Mouse (Mus musculus) adrenal gland, adult (tissue): ENCODE results near the gene Slc35g3.
A peak's percentile ranks its signal among the peaks of the same experiment; 100 is the strongest.

Experiments
- DNase-seq, 2 experiments: peaks; one replicate each; pipeline ENCODE4 v3.0.0; 2022 to 2023; ENCODE audit warnings: low spot score in 1 of 2; ENCODE audit not compliant: inconsistent age in 2 of 2

Gene Slc35g3

DNA sequence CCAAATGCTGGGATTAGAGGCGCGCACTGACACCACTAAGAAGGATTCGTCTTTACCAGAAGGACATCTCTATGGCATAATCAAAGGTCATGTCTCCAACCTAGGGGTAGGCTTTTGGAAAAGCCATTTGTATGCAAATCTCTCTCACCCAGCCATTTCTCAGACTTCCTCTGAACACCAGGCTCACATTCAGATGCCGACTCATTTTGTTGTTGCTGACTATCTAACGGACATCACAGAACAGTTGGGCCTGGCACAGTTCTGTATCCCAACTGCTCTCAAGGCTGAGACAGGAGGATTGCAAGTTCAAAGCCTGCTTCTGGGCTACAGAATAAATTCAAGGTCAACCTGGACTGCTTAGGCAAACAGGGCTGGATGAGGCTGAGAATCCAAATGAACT is 25.5 kb upstream of the Slc35g3 start:
- no peak for DNase-seq

DNA sequence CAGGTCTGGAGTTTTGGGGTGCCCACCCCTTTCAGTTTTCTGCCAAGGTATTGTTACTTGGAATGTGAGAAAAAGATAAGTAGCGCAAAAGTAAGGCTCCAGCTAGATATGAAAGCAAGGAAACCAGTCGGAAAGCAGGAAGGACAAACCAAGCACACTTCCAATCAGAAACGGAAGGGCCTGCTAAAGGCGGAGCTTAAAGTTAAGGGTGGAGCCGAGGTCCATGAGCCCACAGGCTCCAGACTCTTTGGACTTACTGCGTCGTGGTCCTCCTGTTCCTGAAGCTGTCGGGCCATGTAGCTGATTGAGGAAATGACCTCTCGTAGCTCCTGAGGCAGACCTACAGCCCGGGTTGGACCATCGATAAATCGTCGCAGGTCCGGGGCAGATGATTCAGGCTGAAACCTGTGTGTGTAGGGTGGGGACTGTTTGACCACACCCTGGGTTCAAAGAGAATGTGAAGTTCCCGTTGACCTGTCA is 23.1 kb upstream of the Slc35g3 start:
- DNase-seq, result peak; percentile 42 to 77

DNA sequence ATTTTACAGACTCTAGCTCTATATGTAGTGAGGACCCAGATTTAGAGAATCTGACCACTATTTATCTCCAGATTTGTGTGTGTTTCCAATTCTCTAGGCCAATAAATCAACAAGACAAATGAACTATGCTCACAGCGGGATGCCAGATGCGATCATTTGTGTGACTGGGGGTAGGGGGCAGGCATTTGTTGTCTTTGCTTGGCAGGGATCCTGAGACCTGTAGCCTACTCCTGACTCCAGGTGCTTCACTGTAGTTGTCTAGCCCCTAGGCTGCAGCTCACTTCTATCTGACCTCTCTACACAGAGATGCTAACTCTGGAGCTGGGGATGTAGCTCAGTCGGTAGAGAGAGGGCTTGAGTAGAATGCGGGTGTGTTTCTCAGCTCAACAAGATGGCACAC is 20.1 kb upstream of the Slc35g3 start:
- no peak for DNase-seq

DNA sequence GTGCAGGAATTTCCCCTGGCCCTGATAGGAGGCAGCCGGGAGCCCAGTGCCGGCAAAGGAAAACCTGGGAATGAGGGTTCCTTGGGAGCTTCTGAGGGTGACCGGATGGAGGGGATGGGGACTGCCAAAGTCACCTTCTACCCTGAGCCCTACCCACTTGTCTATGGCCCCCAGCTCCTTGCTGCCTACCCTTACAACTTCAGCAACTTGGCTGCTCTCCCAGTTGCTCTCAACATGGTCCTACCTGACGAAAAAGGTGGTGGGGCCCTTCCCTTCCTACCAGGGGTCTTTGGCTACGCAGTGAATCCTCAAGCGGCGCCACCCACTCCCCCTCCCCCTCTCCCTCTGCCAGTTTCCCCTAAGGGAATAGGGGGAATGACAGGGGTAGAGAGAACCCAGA is 17.2 kb upstream of the Slc35g3 start:
- DNase-seq, result no peak

- DNase-seq, result no peak
Measured at GRCm38 (mm10) chr11:69778258-69778982, 16.7 kb upstream of the Slc35g3 start.

DNA sequence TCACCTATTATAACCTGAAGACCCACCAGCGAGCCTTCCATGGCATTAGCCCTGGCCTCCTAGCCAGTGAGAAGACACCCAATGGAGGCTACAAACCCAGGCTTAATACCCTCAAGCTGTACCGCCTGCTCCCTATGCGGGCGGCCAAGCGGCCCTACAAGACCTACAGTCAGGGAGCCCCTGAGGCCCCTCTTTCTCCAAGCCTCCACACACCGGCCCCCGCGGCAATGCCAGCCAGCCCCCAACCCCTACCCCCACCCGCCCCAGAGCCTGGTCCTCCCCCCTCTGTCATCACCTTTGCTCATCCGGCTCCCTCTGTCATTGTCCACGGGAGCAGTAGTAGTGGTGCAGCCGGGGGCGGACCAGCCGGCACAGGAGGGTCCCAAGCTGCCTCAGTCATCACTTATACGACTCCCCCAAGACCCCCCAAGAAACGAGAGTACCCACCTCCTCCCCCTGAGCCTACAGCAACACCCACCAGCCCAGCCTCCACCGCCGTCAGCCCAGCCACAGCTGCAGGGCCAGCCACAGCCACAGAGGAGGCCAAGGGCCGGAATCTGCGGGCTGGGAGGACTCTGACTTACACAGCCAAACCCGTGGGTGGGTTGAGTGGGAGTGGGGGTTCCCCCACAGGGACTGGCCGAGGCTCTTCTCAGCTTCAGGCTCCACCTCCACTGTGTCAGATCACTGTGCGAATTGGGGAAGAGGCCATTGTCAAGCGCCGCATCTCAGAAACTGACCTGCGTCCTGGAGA is 15.9 kb upstream of the Slc35g3 start:
- no peak for DNase-seq

DNA sequence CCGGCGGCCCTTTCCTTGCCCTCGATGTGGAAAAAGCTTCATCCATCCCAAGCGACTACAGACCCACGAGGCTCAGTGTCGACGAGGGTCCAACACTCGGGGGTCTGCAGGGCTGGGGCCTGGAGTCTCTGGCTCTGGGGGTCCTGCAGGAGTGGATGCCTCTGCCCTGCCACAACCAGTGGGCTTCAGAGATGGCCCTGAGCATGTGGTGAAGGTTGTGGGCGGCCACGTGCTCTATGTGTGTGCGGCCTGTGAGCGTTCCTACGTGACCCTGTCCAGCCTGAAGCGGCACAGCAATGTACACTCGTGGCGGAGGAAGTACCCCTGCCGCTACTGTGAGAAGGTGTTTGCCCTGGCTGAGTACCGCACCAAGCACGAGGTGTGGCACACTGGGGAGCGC is 14.7 kb upstream of the Slc35g3 start:
- DNase-seq, result no peak

DNA sequence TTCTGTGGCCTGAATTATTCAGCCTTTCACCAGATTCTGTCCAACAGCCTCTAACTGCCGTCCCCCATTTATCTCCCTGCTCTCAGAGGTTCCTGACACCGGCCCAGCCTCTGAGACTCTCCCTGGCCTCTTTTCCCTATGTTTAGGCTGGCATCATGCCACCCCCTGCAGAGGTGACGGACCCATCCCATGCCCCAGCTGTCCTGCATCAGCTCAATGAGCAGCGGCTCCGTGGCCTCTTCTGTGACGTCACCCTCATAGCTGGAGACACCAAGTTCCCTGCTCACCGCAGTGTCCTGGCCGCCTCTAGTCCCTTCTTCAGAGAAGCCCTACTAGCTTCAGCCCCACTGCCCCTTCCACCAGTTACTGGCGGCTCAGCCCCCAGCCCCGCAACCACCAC is 13.9 kb upstream of the Slc35g3 start:
- no peak for DNase-seq

GRCm38 (mm10) chr11:69774961-69775360 is 13.2 kb upstream of the Slc35g3 start:
- DNase-seq, result no peak

DNA sequence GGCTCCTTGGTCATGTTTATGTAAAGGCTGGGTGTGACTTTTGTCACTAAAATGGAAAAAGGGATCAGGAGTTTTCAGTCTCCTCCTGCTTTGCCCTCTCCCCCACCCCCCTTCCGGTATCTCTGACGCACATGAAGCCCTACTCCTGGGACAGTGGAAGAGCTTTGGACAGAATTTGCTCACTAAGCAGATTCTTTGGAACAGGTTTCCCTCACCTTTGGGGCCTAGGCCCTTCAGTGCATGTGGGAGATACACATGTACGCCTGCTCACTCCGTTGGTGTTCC is 5.8 kb upstream of the Slc35g3 start:
- DNase-seq, result no peak

DNA sequence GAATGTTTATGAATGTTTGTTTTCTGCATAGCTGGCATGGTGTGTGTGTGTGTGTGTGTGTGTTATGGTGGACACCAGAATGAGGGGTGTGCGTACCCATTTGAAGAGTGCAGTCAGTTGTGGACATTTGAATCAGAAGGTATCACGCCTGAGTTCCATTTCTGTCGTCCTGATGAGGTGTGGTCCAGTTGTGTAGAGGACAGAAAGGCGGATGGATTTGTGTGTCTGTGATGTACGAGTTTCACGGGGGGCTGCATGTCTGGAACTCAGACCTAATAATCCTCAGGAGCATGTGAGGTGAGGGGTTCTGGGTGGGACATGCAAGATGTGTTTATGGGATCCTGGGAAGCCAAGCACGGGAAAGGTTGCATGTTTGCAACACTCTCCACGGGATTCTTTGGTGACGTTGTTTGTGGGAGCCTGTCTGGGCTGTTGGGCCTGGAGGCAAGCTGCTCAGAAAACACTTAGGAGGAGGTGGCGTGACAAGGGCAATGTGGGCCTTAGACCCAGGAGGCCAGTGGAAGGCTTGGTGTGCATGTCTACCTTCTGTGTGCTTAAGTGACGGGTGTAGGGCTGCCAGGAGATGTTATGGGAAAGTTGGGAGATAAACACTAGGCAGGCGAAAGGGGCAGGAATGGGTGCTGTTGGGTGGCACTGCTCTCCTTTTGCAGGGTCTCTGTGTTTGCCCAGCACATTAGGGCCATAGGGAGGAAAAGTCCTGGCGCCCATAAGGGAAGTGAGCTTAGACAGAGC is 5.3 kb upstream of the Slc35g3 start:
- peak in 1 of 2 experiments; percentile 58 for DNase-seq

DNA sequence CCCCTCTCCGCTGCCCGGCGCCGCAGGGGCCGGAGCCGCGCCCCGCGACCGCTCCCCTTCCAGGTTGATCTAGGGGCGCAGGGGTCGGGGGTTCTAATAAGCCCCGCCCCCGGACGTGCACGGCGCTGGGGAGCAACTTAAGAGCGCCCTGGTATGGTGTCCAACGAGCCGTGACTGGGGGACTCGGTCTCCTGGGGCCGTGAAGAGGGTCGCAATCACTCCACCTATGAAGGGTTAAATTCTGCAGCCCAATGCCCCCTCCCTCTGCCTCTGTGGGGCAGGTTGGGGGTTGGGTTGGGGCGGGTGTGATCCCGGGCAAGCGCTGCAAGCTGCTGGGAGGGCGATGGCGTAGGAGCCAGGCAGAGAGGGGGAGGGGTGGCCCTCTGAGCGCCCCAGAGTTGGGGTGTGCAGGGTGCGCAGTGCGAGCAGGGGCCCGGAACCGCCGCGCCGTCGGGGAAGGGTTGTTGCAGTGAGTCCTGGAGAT is 4.4 kb upstream of the Slc35g3 start:
- DNase-seq, result peak; percentile 86 to 94

GRCm38 (mm10) chr11:69765221-69766125 is 3.7 kb upstream of the Slc35g3 start, which contains the start of gene Zbtb4:
Zbtb4 (plus strand) TSS chr11:69765912.
- DNase-seq, result peak; percentile 55 to 79

DNA sequence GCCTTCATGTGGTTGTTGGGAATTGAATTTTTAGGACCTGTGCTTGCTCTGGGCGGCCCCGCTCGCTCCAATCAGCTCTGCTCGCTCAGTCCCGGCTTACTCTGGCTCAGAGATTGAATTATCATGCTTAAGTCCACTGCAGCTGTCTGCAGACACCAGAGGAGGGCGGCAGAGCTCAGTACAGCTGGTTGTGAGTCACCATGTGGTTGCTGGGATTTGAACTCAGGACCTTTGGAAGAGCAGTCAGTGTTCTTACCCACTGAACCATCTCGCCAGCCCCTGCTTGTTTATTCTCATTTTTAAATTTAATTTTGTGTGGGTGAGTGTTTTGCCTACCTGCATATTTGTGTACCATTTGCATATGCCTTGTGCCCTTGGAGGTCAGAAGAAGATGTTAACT is 1.8 kb upstream of the Slc35g3 start:
- no peak for DNase-seq

DNA sequence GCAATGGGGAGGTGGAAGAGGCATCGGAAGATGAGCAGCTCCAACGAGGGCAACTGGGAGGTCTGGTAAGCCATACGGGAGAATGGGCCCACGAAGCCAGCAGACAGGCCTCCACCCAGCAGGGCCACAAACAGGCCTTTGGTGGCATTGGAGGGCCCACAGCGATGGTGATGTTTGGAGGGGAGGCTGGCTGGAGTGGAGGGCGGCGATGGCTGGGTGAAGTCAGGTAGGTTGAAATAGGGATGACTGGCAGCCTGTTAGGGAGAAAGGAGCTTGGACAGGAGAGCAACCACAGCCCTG is 917 bp downstream of the Slc35g3 start:
- DNase-seq, result no peak

DNA sequence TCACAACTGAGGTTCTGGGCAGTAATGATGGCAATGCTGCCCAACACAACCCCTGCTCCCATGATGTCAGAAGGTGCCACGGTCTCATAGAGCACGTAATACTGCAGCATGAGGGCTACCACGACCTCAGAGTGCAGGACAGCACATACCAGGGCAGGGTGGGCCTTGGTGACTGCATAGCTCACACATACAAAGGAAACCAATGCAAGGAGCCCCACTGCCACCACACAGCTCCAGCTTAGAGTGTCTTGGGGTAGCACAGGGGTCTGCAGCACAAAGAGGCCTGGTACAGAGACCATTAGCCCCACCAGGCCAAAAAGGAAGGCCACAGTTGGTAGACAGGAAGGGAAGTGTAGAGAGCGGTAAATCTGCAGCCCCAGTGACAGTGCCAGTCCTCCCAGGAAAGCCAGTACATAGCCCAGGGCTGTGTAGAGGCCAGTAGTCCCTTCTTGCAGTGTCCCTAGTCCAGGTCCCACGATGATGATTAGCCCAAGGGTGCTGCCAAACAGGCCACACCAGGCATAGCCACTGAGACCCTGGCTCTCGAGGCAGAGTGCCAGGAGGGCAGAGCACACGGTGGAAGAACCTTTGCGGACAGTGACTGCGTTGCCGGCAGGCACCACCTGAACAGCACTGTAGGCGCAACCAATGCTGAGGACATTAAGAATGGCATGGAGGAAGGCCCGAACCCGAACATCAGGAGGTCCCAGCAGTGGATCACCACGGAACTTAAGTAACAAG is 1.4 kb downstream of the Slc35g3 start:
- DNase-seq, result peak in 1 of 2 experiments; percentile 55

DNA sequence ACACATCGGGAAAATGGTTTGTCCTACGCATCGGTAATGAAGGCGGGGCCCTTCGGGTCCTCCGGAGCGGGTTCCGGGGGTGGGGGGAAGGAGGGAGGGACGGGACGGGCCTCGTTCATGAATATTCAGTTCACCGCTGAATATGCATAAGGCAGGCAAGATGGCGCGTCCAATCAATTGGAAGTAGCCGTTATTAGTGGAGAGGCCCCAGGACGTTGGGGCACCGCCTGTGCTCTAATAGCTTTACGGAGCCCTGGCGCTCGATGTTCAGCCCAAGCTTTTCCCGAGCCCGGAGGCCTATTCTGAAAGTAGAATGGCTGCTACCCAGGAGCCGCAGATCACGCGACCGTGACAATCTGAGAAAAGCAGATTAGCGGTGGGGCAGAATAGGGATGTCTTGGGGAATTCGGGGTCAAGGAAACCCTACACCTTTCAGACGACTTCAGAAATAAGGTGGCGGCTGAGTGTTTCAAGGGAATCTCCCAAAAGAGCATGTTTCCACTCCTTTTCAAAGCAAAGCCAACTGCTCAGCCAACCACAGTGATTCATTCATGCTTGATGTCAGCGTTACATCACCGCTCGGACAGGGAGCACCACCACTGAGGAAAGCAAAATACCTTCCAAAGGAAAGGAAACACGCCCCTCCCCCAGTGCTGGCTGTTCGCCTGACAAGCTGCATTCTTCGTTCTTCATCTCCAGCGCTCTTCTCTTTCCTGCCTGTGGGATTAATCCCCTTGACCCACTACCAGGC is 2.6 kb downstream of the Slc35g3 start:
- DNase-seq, result peak; percentile 91 to 94

DNA sequence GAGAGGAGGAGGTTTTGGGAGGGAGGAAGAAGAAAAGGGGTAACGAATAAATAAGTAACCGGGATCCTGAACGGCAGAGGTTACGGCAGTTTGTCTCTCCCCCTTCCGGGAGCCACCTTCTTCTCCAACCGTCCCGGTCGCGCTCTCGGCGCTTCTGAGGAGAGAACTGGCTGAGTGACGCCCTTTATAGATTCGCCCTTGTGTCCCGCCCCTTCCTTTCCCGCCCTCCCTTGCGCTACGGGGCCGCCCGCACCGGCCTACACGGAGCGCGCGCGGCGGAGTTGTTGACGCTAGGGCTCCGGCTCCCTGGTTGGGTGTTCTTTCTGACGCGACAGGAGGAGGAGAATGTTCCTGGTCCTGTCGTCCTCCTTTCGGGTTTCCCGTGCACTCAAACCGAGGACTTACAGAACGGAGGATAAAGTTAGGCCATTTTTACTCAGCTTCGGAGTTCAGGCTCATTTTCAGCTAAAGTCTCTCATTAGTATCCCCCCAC is 3.2 kb downstream of the Slc35g3 start, which contains the start of gene Polr2a:
Polr2a (minus strand) TSS at position 160 of the 493 bp plus-strand sequence.
- DNase-seq, result peak; percentile 97 to 100

DNA sequence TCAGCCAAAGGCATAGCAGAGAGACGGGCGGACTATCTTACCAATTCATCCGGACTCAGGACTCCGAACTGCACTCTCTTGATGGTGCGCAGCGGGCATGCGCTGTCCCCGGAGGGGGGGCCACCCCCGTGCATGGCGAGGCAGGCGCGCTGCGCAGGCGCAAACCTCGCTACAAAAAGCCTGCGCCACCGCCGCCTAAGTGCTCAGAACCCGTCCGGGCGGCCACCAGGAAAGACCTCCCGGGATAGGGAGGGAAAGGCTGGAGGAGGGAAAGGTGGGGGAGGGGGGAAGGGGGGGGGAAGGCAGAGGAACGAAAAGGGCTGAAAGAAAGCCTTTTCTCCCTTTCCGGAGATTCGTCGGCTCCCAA is 3.7 kb downstream of the Slc35g3 start:
- DNase-seq, result peak; percentile 98 to 99
